Mouse (Mus musculus) brain, embryonic 14.5 days (tissue): Measurements from ENCODE around the gene Farp2.

Experiments
- CTCF ChIP-seq: fragments of 200-500 bp; IDR thresholded peaks from 2 replicates; pipeline ENCODE4 v1.5.1; 2012; ENCODE audit warnings: inconsistent platforms, mild to moderate bottlenecking, moderate library complexity, borderline replicate concordance; ENCODE audit not compliant: insufficient read depth, insufficient read length; ENCODE audit errors: extremely low read depth
- POLR2A ChIP-seq: fragments of 200-500 bp; IDR thresholded peaks from 2 replicates; pipeline ENCODE4 v1.6.1; 2012; ENCODE audit warnings: mild to moderate bottlenecking, inconsistent platforms, borderline replicate concordance; ENCODE audit not compliant: poor library complexity, insufficient read depth, insufficient read length, severe bottlenecking; ENCODE audit errors: extremely low read depth

- TF ChIP-seq CTCF, result no peak
- no peak for TF ChIP-seq POLR2A
Observed at GRCm38 (mm10) chr1:93618948-93619347, 107.1 kb downstream of the Farp2 start.
